Mouse (Mus musculus): ENCODE measurements at regions not wholly inside any gene's neighbourhood (a gene's known extent, or its start where the extent isn't known, plus 50 kb on each side); places are given as distances from the start of the nearest gene placed in this dataset.

DNA sequence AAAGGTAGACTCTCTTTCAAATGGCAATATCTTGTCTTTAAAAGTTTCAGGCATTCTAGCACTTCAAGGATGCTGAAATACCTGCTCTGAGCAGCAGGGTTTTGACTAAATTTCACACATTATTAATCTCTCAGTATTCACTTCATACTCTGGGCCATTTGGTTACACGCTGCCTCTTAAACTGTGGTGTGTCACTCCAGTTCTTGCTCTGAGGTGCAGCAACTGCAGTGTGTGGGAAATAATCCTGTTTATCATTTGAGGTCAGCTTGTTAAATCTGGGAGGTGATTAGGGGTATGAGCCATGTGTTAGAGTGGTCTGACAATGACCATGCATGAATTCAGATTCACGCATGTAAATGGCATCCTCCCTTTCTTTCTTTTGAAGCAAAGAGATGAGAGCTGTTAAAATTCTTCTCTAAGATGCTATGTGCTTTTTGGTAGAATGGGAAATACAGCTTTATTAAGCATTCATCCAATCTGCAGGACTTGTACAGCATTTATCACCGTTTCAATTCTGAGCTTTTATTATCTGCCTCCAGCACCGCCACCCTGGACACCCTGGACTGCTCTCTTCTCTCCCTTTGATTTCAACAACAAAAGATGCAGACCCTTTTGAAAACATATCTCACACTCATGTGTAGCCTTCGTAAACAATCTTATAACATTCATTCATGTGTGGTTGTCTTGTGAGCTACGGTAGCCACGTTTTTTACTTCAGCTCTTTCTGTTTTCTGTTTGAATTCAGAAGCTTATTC is 362.4 kb upstream of the Gm38303 start:
- no peak for DNase-seq

- DNase-seq: peak; percentile 2
Measured at GRCm38 (mm10) chr3:10685501-10685951, 350.0 kb upstream of the Gm38303 start.

GRCm38 (mm10) chr3:10684885-10685500 is 349.5 kb upstream of the Gm38303 start:
- peak; percentile 14 for DNase-seq

DNA sequence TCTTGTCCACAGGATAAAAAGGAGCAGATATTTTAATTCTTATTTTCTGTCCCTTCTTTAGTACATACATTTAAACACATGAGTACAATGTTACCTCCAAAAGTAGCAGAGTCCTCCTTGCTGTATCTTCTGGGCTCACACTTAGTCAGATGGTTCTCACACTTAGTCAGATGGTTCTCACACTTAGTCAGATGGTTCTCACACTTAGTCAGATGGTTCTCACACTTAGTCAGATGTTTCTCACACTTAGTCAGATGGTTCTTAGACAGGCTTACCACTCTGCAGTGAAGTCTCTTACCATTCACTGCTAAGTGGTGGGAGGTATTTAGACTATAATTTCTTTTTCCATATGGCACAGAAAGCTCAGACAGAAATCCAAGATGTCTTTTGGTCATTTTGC is 346.5 kb upstream of the Gm38303 start:
- DNase-seq: no peak

GRCm38 (mm10) chr3:10647975-10648511 is 312.6 kb upstream of the Gm38303 start:
- DNase-seq: no peak
